Mouse (Mus musculus) stomach, embryonic 15.5 days (tissue): ENCODE measurements around the gene Gsdmc4. TPM values are rescaled to one million over a fixed set of nuclear protein-coding genes. Genes with fewer than 3 reads are reported as not detected.
"Not testable (repeated sequence)": the region's sequence is repeated elsewhere in the genome, so short reads cannot be mapped to it uniquely, and the experiment has no call there.

Source experiments
- ATAC-seq: fragments of 200-750 bp; cut with Nextera tagmentation; 2 replicates; pipeline ENCODE4 v1.8.0; 2017; ENCODE audit warnings: low read depth, moderate number of reproducible peaks, moderate TSS enrichment; ENCODE audit not compliant: insufficient read depth, low FRiP score
- H3K27ac ChIP-seq: fragments of 300-500 bp; sonication (generic); 2 replicates; pipeline ENCODE4 v1.5.1; 2015; ENCODE audit warnings: mild to moderate bottlenecking, inconsistent platforms
- H3K27me3 ChIP-seq: fragments of 300-500 bp; sonication (generic); replicated peaks from 2 replicates; pipeline ENCODE4 v1.6.1; 2015; ENCODE audit warnings: inconsistent platforms
- H3K36me3 ChIP-seq: fragments of 300-500 bp; sonication (generic); 2 replicates; pipeline ENCODE4 v1.6.1; 2015; ENCODE audit warnings: inconsistent platforms
- H3K4me1 ChIP-seq: fragments of 300-500 bp; sonication (generic); 2 replicates; pipeline ENCODE4 v1.6.1; 2015; ENCODE audit warnings: inconsistent platforms
- H3K4me2 ChIP-seq: fragments of 300-500 bp; sonication (generic); 2 replicates; pipeline ENCODE4 v1.6.1; 2015; ENCODE audit warnings: mild to moderate bottlenecking, inconsistent platforms
- H3K4me3 ChIP-seq: fragments of 300-500 bp; sonication (generic); replicated peaks from 2 replicates; pipeline ENCODE4 v1.5.1; 2015; ENCODE audit warnings: inconsistent platforms
- H3K9ac ChIP-seq: fragments of 300-500 bp; sonication (generic); 2 replicates; pipeline ENCODE4 v1.6.1; 2015; ENCODE audit warnings: inconsistent platforms
- H3K9me3 ChIP-seq: fragments of 300-500 bp; sonication (generic); 2 replicates; pipeline ENCODE4 v1.6.1; 2016; ENCODE audit warnings: inconsistent platforms
- WGBS: fragments of 180-500 bp; shearing (Covaris S2); methylation state at CpG from one replicate; pipeline ENCODE4 v1.1.7; 2015; 5-methylcytosine and 5-hydroxymethylcytosine counted together
- polyA plus RNA-seq: library from polyadenylated mRNA; unstranded; fragments of >200 nt; fragmentation: Nextera tagmentation; extraction: Ambion mirVana; gene quantifications from 2 replicates; pipeline ENCODE4 v1.2.1, GENCODE M21; 2015

The Gsdmc4 gene
- polyA plus RNA-seq, 1 experiment from 2014 or later, result 1.4 TPM

- ATAC-seq, H3K9ac ChIP-seq, H3K4me2 ChIP-seq, H3K36me3 ChIP-seq, H3K27me3 ChIP-seq, H3K27ac ChIP-seq, H3K4me1 ChIP-seq, H3K4me3 ChIP-seq, H3K9me3 ChIP-seq: not testable (repeated sequence)
- WGBS, result 87% methylated on average over 4 of the region's 4 CpGs
Observed at GRCm38 (mm10) chr15:63916584-63916983, 4.5 kb upstream of the Gsdmc4 start.

GRCm38 (mm10) chr15:63909896-63910295 is 2.2 kb downstream of the Gsdmc4 start:
- not testable (repeated sequence) for H3K27ac ChIP-seq, H3K9me3 ChIP-seq, H3K9ac ChIP-seq, H3K36me3 ChIP-seq, H3K27me3 ChIP-seq, ATAC-seq, H3K4me3 ChIP-seq, H3K4me2 ChIP-seq, H3K4me1 ChIP-seq

GRCm38 (mm10) chr15:63895560-63896353 is 16.3 kb downstream of the Gsdmc4 start:
- H3K27ac ChIP-seq, H3K4me2 ChIP-seq, H3K9me3 ChIP-seq, H3K4me1 ChIP-seq, H3K27me3 ChIP-seq, H3K4me3 ChIP-seq, H3K36me3 ChIP-seq, ATAC-seq, H3K9ac ChIP-seq: not testable (repeated sequence)
- 33% methylated on average over 9 of the region's 9 CpGs for WGBS

GRCm38 (mm10) chr15:63888440-63888839 is 23.7 kb downstream of the Gsdmc4 start:
- not testable (repeated sequence) for H3K9me3 ChIP-seq, H3K4me3 ChIP-seq, H3K36me3 ChIP-seq, H3K4me1 ChIP-seq, ATAC-seq, H3K9ac ChIP-seq, H3K4me2 ChIP-seq, H3K27ac ChIP-seq, H3K27me3 ChIP-seq
- 68% methylated on average over 5 of the region's 5 CpGs for WGBS

- no CpG with 5 or more reads among the region's 5 CpGs for WGBS
- H3K27ac ChIP-seq, ATAC-seq, H3K4me3 ChIP-seq, H3K4me2 ChIP-seq, H3K36me3 ChIP-seq, H3K9ac ChIP-seq, H3K9me3 ChIP-seq, H3K4me1 ChIP-seq, H3K27me3 ChIP-seq: not testable (repeated sequence)
Observed at GRCm38 (mm10) chr15:63887949-63888348, 24.1 kb downstream of the Gsdmc4 start.

GRCm38 (mm10) chr15:63878458-63878857 is 33.6 kb downstream of the Gsdmc4 start, which contains the start of gene Gsdmc3:
Gene Gsdmc3 (minus strand): TSS chr15:63878558.
- not testable (repeated sequence) for H3K9me3 ChIP-seq, H3K4me1 ChIP-seq, H3K9ac ChIP-seq, H3K4me2 ChIP-seq, H3K27me3 ChIP-seq, H3K4me3 ChIP-seq, H3K27ac ChIP-seq, ATAC-seq, H3K36me3 ChIP-seq
- 97% methylated on average over 1 of the region's 3 CpGs for WGBS

DNA sequence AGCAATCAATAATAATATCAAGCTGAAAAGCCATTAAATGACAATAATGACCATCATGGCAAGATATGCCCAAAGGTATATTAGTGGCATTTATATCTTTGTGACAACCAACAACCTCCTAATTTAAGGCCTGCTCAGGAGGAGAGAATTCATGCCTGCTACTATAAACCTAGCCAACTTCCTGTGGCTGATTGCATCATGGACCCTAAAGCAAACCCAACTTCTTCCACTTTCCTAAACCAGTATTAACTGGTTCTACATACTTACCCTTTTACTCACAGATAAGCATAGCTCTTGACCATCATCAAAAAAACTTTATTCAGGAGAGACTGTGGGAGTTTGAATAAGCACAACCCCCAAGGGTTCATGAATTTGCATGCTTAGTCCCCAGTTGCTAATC is 35.9 kb downstream of the Gsdmc4 start:
- H3K27me3 ChIP-seq, H3K4me1 ChIP-seq, H3K9me3 ChIP-seq, H3K36me3 ChIP-seq, H3K4me2 ChIP-seq, H3K4me3 ChIP-seq, H3K9ac ChIP-seq, H3K27ac ChIP-seq, ATAC-seq: not testable (repeated sequence)

DNA sequence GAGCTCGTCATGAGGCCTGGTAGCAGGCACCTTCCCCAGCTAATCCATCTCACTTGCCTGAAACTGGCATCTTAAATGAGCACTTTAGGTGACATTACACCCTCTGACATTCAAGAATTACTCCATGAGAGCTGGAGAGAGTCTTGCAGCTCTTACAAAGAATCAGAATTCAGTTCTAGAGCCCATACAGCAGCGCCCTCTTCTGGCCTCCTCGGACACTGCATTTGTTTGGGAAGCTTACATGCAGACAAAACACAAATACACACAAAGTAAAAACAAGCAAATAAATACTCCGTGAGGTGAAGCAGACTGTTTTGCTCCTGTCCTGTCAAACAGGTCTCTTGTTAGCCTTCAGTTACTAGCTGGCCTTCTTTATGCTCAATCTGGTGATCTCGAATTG is 50.1 kb downstream of the Gsdmc4 start:
- H3K27me3 ChIP-seq, H3K9me3 ChIP-seq, H3K27ac ChIP-seq, H3K9ac ChIP-seq, H3K4me2 ChIP-seq, ATAC-seq, H3K4me3 ChIP-seq, H3K4me1 ChIP-seq, H3K36me3 ChIP-seq: not testable (repeated sequence)
- 40% methylated on average over 5 of the region's 5 CpGs for WGBS

Other genes with a start within 250 kb of the Gsdmc4 start
- gene Gsdmc2, start 67.1 kb downstream of the Gsdmc4 start, polyA plus RNA-seq, result 12.3 and 14.7 TPM in 2 replicates
- 3.5 and 3.9 TPM in 2 replicates for gene Gsdmc3, start 33.7 kb downstream of the Gsdmc4 start, polyA plus RNA-seq
- gene Fam49b, start 148.2 kb upstream of the Gsdmc4 start, polyA plus RNA-seq, result 64.7 and 72.0 TPM in 2 replicates